Mouse (Mus musculus): Measurements from ENCODE around the gene Scg5.

Gene Scg5

GRCm38 (mm10) chr2:113768541-113769303, 60.2 kb downstream of the Scg5 start:
- POLR2A ChIA-PET = interaction anchor here in 1 of 4 experiments (1.1 kb wide), 1 partner anchor 11 kb away, joined by 5 read pairs; no protein-coding TSS in a partner anchor
- CTCF ChIA-PET = no interaction called here

- POLR2A ChIA-PET = no interaction called here
- CTCF ChIA-PET = no interaction called here
Measured at GRCm38 (mm10) chr2:113765885-113766284, 63.0 kb downstream of the Scg5 start.

GRCm38 (mm10) chr2:113764968-113765367, 64.0 kb downstream of the Scg5 start:
- CTCF ChIA-PET = no interaction called here
- POLR2A ChIA-PET = no interaction called here

GRCm38 (mm10) chr2:113758311-113759161, 70.4 kb downstream of the Scg5 start, which contains the start of gene Grem1:
Gene Grem1 (minus strand): TSS chr2:113758646.
- ChIA-PET POLR2A (interaction anchor here in 1 of 4 experiments (0.7 kb wide), 1 partner anchor 90 kb away, joined by 3 read pairs; the partner anchor contains the start of gene Arhgap11a), CTCF (interaction anchor here in 2 of 4 experiments (0.6 to 1.1 kb wide), 2 partner anchors 16 to 259 kb away, joined by 3 to 4 read pairs; no protein-coding TSS in a partner anchor)

- POLR2A ChIA-PET = interaction anchor here in 1 of 4 experiments (0.6 kb wide), 2 partner anchors 11 to 244 kb away, joined by 4 to 5 read pairs; no protein-coding TSS in a partner anchor
- CTCF ChIA-PET = no interaction called here
Measured at GRCm38 (mm10) chr2:113757525-113758310, 71.2 kb downstream of the Scg5 start.

GRCm38 (mm10) chr2:113756924-113757524, 71.9 kb downstream of the Scg5 start:
- CTCF ChIA-PET = no interaction called here
- POLR2A ChIA-PET = interaction anchor here in 1 of 4 experiments (0.6 kb wide), 1 partner anchor 11 kb away, joined by 5 read pairs; no protein-coding TSS in a partner anchor

- POLR2A ChIA-PET = no interaction called here
- CTCF ChIA-PET = no interaction called here
Measured at GRCm38 (mm10) chr2:113749721-113750120, 79.2 kb downstream of the Scg5 start.

- CTCF ChIA-PET = no interaction called here
- POLR2A ChIA-PET = no interaction called here
Measured at GRCm38 (mm10) chr2:113749309-113749708, 79.6 kb downstream of the Scg5 start.

- POLR2A ChIA-PET = interaction anchor here in 1 of 4 experiments (0.6 kb wide), 1 partner anchor 644 kb away, joined by 3 read pairs; no protein-coding TSS in a partner anchor
- CTCF ChIA-PET = no interaction called here
Measured at GRCm38 (mm10) chr2:113728581-113728980, 100.3 kb downstream of the Scg5 start.
